Mouse (Mus musculus): ENCODE measurements at regions not wholly inside any gene's neighbourhood (a gene's known extent, or its start where the extent isn't known, plus 50 kb on each side); places are given as distances from the start of the nearest gene placed in this dataset.

GRCm38 (mm10) chr13:107663745-107664144 lies 380.5 kb upstream of the Smim15 start:
- no peaks in the 10 kb centered on the region for H3K9me3 ChIP-seq
- no peaks in the 10 kb centered on the region for H3K27me3 ChIP-seq
- peaks cover 32% of the 10 kb centered on the region for H3K4me1 ChIP-seq
- no peak overlapping the region for H3K9ac ChIP-seq (replicated peaks)
- H3K4me3 ChIP-seq, result no peak overlapping the region
- peak; percentile 27; the same call in 1 of the 2 replicates for ATAC-seq (replicated peaks)
- H3K4me2 ChIP-seq (replicated peaks), result 0 out of 2 replicates have a peak overlapping the region, but pooled peaks have one; percentile 7
- H3K36me3 ChIP-seq, result no peaks in the 10 kb centered on the region
- WGBS, result 10% methylated on average over 12 of the region's 12 CpGs
- peak overlapping the region; percentile 53 for H3K27ac ChIP-seq (replicated peaks)

- no peak overlapping the region for H3K4me2 ChIP-seq (replicated peaks)
- WGBS, result 3% methylated on average over 5 of the region's 5 CpGs
- H3K27ac ChIP-seq (replicated peaks), result peak overlapping the region; percentile 63
- H3K36me3 ChIP-seq, result no peaks in the 10 kb centered on the region
- no peak overlapping the region for H3K4me3 ChIP-seq
- H3K9ac ChIP-seq (replicated peaks), result no peak overlapping the region
- H3K27me3 ChIP-seq, result no peaks in the 10 kb centered on the region
- peak; percentile 77 for ATAC-seq (replicated peaks)
- peaks cover 32% of the 10 kb centered on the region for H3K4me1 ChIP-seq
- no peaks in the 10 kb centered on the region for H3K9me3 ChIP-seq
Measured at GRCm38 (mm10) chr13:107661414-107661813, 382.8 kb upstream of the Smim15 start.

GRCm38 (mm10) chr13:107645865-107646645 lies 398.2 kb upstream of the Smim15 start:
- peaks cover 30% of the 10 kb centered on the region for H3K4me1 ChIP-seq
- ATAC-seq (replicated peaks), result peak; percentile 56
- H3K36me3 ChIP-seq, result no peaks in the 10 kb centered on the region
- 1% methylated on average over 27 of the region's 27 CpGs for WGBS
- H3K27ac ChIP-seq (replicated peaks), result peak overlapping the region; percentile 93
- H3K4me2 ChIP-seq (replicated peaks), result peak overlapping the region; percentile 52
- no peaks in the 10 kb centered on the region for H3K27me3 ChIP-seq
- H3K9ac ChIP-seq (replicated peaks), result peak overlapping the region; percentile 63
- no peaks in the 10 kb centered on the region for H3K9me3 ChIP-seq
- peak overlapping the region; percentile 42 for H3K4me3 ChIP-seq

GRCm38 (mm10) chr13:107645121-107645864 lies 399.0 kb upstream of the Smim15 start:
- peak overlapping the region; percentile 63 for H3K9ac ChIP-seq (replicated peaks)
- 5% methylated on average over 36 of the region's 36 CpGs for WGBS
- H3K4me1 ChIP-seq, result peaks cover 30% of the 10 kb centered on the region
- no peaks in the 10 kb centered on the region for H3K27me3 ChIP-seq
- H3K27ac ChIP-seq (replicated peaks), result peak overlapping the region; percentile 93
- peak overlapping the region; percentile 52 for H3K4me2 ChIP-seq (replicated peaks)
- H3K9me3 ChIP-seq, result no peaks in the 10 kb centered on the region
- ATAC-seq (replicated peaks), result peak; percentile 23; the same call in 1 of the 2 replicates
- peak overlapping the region; percentile 42 for H3K4me3 ChIP-seq
- no peaks in the 10 kb centered on the region for H3K36me3 ChIP-seq

- Histone ChIP-seq H3K27ac (replicated peaks) (no peak overlapping the region; the same call in 1 of the 2 replicates), H3K9me3 (no peaks in the 10 kb centered on the region), H3K27me3 (no peaks in the 10 kb centered on the region), H3K4me1 (peaks cover 30% of the 10 kb centered on the region), H3K4me2 (replicated peaks) (peak overlapping the region; percentile 52), H3K4me3 (peak overlapping the region; percentile 42), H3K9ac (replicated peaks) (0 out of 2 replicates have a peak overlapping the region, but pooled peaks have one; percentile 63), H3K36me3 (no peaks in the 10 kb centered on the region)
- no peak for ATAC-seq (replicated peaks)
- 55% methylated on average over 12 of the region's 12 CpGs for WGBS
Measured at GRCm38 (mm10) chr13:107644705-107645104, 399.5 kb upstream of the Smim15 start.

GRCm38 (mm10) chr13:107641926-107642657 lies 402.2 kb upstream of the Smim15 start:
- peak overlapping the region; percentile 41 for H3K27ac ChIP-seq (replicated peaks)
- H3K9me3 ChIP-seq, result no peaks in the 10 kb centered on the region
- no peak overlapping the region for H3K4me3 ChIP-seq
- peak; percentile 60 for ATAC-seq (replicated peaks)
- no peaks in the 10 kb centered on the region for H3K27me3 ChIP-seq
- H3K36me3 ChIP-seq, result no peaks in the 10 kb centered on the region
- WGBS, result 17% methylated on average over 14 of the region's 14 CpGs
- no peak overlapping the region for H3K9ac ChIP-seq (replicated peaks)
- peaks cover 25% of the 10 kb centered on the region for H3K4me1 ChIP-seq
- H3K4me2 ChIP-seq (replicated peaks), result no peak overlapping the region

GRCm38 (mm10) chr13:107639620-107640019 lies 404.6 kb upstream of the Smim15 start:
- peaks cover 18% of the 10 kb centered on the region for H3K4me1 ChIP-seq
- H3K27ac ChIP-seq (replicated peaks), result no peak overlapping the region
- no peak overlapping the region for H3K4me3 ChIP-seq
- H3K27me3 ChIP-seq, result no peaks in the 10 kb centered on the region
- no peaks in the 10 kb centered on the region for H3K36me3 ChIP-seq
- ATAC-seq (replicated peaks), result no peak
- H3K9me3 ChIP-seq, result no peaks in the 10 kb centered on the region
- H3K4me2 ChIP-seq (replicated peaks), result no peak overlapping the region
- WGBS, result 86% methylated on average over 4 of the region's 4 CpGs
- H3K9ac ChIP-seq (replicated peaks), result no peak overlapping the region

GRCm38 (mm10) chr13:107637269-107637668 lies 407.0 kb upstream of the Smim15 start:
- H3K4me2 ChIP-seq (replicated peaks), result no peak overlapping the region
- no peak overlapping the region for H3K4me3 ChIP-seq
- no peak for ATAC-seq (replicated peaks)

GRCm38 (mm10) chr13:107635114-107635513 lies 409.1 kb upstream of the Smim15 start:
- H3K9ac ChIP-seq (replicated peaks), result no peak overlapping the region

More at GRCm38 (mm10) chr13:107637269-107637668, 407.0 kb upstream of the Smim15 start:
- H3K27ac ChIP-seq (replicated peaks), result no peak overlapping the region
- H3K9me3 ChIP-seq, result no peaks in the 10 kb centered on the region
- H3K9ac ChIP-seq (replicated peaks), result no peak overlapping the region
- WGBS, result 94% methylated on average over 5 of the region's 5 CpGs
- no peaks in the 10 kb centered on the region for H3K36me3 ChIP-seq
- H3K27me3 ChIP-seq, result no peaks in the 10 kb centered on the region
- H3K4me1 ChIP-seq, result peaks cover 13% of the 10 kb centered on the region

GRCm38 (mm10) chr13:107627073-107627472 lies 417.2 kb upstream of the Smim15 start:
- no peaks in the 10 kb centered on the region for H3K4me1 ChIP-seq
- 80% methylated on average over 2 of the region's 2 CpGs for WGBS
- no peaks in the 10 kb centered on the region for H3K36me3 ChIP-seq
- no peak overlapping the region for H3K4me3 ChIP-seq
- H3K9ac ChIP-seq (replicated peaks), result no peak overlapping the region
- no peaks in the 10 kb centered on the region for H3K9me3 ChIP-seq
- no peak for ATAC-seq (replicated peaks)
- no peak overlapping the region for H3K27ac ChIP-seq (replicated peaks)
- H3K27me3 ChIP-seq, result no peaks in the 10 kb centered on the region
- H3K4me2 ChIP-seq (replicated peaks), result no peak overlapping the region

More at GRCm38 (mm10) chr13:107635114-107635513, 409.1 kb upstream of the Smim15 start:
- ATAC-seq (replicated peaks), result no peak
- peaks cover 8% of the 10 kb centered on the region for H3K4me1 ChIP-seq
- H3K36me3 ChIP-seq, result no peaks in the 10 kb centered on the region
- no peaks in the 10 kb centered on the region for H3K27me3 ChIP-seq
- no peak overlapping the region for H3K4me2 ChIP-seq (replicated peaks)
- no peaks in the 10 kb centered on the region for H3K9me3 ChIP-seq
- no peak overlapping the region for H3K4me3 ChIP-seq
- no peak overlapping the region for H3K27ac ChIP-seq (replicated peaks)
- WGBS, result 9% methylated on average over 5 of the region's 5 CpGs

- H3K9me3 ChIP-seq, result no peaks in the 10 kb centered on the region
- no peaks in the 10 kb centered on the region for H3K36me3 ChIP-seq
- no peak overlapping the region for H3K4me3 ChIP-seq
- no peak overlapping the region for H3K4me2 ChIP-seq (replicated peaks)
- no peaks in the 10 kb centered on the region for H3K4me1 ChIP-seq
- 65% methylated on average over 8 of the region's 8 CpGs for WGBS
- no peak for ATAC-seq (replicated peaks)
- H3K9ac ChIP-seq (replicated peaks), result no peak overlapping the region
- H3K27me3 ChIP-seq, result no peaks in the 10 kb centered on the region
- no peak overlapping the region for H3K27ac ChIP-seq (replicated peaks)
Measured at GRCm38 (mm10) chr13:107626670-107627069, 417.6 kb upstream of the Smim15 start.

- no peak for ATAC-seq (replicated peaks)
- Histone ChIP-seq H3K36me3 (no peaks in the 10 kb centered on the region), H3K9ac (replicated peaks) (no peak overlapping the region), H3K4me1 (peaks cover 26% of the 10 kb centered on the region), H3K27ac (replicated peaks) (no peak overlapping the region), H3K4me2 (replicated peaks) (no peak overlapping the region), H3K4me3 (no peak overlapping the region), H3K9me3 (no peaks in the 10 kb centered on the region), H3K27me3 (no peaks in the 10 kb centered on the region)
- 62% methylated on average over 2 of the region's 2 CpGs for WGBS
Measured at GRCm38 (mm10) chr13:107621337-107621736, 422.9 kb upstream of the Smim15 start.
